Mouse (Mus musculus): ENCODE data around the gene Hoxd11. TPM values are rescaled to one million over a fixed set of nuclear protein-coding genes. Genes with fewer than 3 reads are reported as not detected.
A peak's percentile ranks its signal among the peaks of the same experiment; 100 is the strongest.

The Hoxd11 gene
- total RNA-seq (2021), result not detected
- long read RNA-seq, experiment 1, result 0 reads
- long read RNA-seq, experiment 2, result 0 reads

DNA sequence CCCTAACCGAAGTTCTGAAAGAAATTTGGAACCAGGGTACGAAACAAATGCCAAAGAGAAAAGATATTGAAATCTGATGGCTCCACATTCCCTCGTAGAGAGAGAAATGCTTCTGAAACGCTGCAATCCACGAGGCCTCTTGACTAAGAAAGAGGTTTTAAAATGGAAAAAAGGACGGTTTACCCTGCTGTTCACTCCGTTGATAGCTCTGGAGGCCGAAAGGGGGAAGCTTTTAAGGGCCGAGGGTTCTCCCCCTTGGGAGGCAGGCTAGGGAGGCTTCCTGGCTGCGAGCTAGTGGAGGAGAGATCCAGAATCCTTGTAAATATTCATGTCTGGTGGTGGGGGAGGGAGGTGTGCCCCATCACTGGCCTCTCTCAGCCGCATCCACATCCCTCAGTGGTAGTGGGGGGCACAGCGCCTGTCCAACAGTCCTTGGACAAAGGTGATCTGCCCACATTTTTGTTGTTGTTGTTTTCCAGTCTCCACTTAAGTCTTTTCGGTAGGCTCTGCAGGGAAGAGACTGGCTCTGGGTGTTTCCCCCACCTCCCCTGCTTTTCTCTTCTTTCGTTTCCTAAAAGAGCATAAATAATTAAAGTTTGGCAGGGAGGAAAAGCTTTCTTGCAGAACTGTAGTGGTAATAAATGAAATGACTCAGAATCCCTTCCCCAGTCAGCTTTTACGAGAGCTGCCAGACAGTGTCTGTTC lies at the start of gene Hoxd11:
Gene Hoxd11, plus strand, starts transcription at position 667 of the 705 bp plus-strand sequence.
- Histone ChIP-seq H3K4me3 (no peak within 1 kb of the TSS), H3K27ac (no peak within 1 kb of the TSS)
- TF ChIP-seq CTCF (conservative IDR thresholded peaks at IDR 0.05), result no peak
- no peak for DNase-seq (ENCODE audit: low spot score in 2 of 2)

DNA sequence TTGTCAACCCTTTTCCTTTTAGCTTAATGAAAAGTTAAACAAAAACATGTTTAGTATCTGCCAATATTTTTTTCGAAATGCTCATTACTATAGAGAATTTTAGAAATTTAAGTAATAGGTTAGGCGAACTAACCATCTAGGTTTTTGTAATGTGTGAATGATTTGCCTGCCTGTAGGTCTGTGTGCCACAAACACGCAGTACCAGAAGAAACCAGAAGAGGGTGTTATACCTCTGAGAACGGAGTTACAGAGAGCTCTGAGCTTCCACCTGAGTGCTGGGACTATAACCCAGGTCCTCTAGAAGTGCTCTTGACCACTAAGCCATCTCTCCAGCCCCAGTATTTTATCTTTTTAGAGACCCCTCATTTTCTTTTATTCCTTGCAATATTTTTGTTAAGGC lies 43.9 kb upstream of the Hoxd11 start:
- DNase-seq (ENCODE audit: low spot score in 2 of 2), result no peak
- H3K27ac ChIP-seq, result no peak overlapping the region
- TF ChIP-seq CTCF (conservative IDR thresholded peaks at IDR 0.05), result peak; percentile 26; the same call in 1 of the 2 replicates
- no peak overlapping the region for H3K4me3 ChIP-seq

DNA sequence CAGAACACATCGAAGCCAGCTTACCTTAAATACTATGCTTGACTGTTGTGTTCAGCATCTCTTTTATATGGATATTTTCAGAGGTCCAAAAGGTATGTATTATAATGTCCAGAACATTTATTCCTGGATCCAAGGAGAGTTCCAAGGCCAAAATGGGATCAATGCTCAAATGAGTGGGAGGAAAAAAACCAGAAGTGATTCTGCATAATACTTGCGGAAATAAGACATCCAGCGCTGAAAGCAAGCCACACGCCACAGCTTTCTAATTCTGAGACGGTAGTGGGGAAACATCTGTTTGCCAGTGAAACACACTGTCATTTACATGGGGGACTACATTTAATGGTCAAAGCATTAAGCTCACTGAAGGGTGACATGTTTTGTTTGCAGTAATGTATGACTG lies 36.9 kb upstream of the Hoxd11 start:
- no peak for TF ChIP-seq CTCF (conservative IDR thresholded peaks at IDR 0.05)
- no peak for DNase-seq (ENCODE audit: low spot score in 2 of 2)
- no peak overlapping the region for H3K27ac ChIP-seq

DNA sequence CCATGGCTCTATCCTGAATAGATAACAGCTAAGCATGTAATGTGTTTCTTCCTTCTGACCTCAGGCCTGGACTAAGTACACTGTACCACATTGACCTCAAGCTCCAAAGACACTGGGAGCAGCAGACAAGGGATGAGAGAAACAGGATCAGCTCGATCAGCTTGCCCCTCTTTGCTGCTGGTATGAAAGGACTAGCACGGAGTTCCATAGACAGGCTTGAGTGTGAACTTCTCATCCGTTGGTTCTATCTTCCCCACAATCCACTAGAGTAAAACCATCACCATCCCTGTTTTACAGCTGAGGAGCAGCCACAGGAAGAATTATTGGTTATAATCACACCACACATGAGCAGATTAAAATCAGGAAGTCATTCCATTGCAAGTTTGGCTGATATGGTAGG lies 33.7 kb upstream of the Hoxd11 start:
- Histone ChIP-seq H3K27ac (no peak overlapping the region), H3K4me3 (no peak overlapping the region)
- TF ChIP-seq CTCF (conservative IDR thresholded peaks at IDR 0.05), result no peak
- DNase-seq (ENCODE audit: low spot score in 2 of 2), result no peak

More for the DNA sequence above, 36.9 kb upstream of the Hoxd11 start:
- no peak overlapping the region for H3K4me3 ChIP-seq

DNA sequence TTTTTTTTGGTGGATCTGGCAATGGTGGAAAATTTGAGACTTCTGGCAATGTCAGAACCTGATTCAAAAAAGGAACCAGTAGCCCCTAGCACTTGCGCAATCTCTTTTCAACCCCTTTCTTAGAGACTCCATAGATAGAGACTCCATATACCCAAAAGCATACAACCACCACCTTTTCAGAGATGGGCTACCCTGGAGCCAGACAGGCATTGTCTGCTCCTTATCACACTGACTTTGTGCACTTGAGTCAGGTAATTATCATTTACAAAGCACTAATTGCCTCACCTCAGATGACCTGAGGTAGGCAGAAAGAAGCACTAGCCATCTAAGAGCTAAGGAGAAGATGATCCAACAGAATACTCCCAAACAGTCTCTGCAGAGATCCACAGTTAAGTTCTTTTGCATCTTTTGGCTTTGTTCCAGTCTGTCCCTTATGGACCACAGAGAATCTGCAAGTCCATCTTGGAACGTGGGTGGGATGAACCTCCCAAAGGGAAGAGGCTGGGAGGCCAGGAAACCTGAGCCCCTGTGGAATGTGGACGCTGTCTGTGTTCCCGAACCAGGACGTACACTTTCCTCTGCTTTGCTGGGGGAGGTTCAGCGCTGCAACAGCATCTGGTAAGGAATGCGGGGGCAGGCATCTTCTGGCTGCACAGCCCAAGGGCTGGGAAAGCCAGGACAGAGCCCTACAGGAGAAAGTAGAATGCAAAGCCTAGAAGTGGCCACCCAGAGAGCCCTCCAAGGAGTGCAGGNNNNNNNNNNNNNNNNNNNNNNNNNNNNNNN lies 32.1 kb upstream of the Hoxd11 start:
- no peak for DNase-seq (ENCODE audit: low spot score in 2 of 2)
- Histone ChIP-seq H3K4me3 (no peak overlapping the region), H3K27ac (no peak overlapping the region)
- TF ChIP-seq CTCF (conservative IDR thresholded peaks at IDR 0.05), result no peak

DNA sequence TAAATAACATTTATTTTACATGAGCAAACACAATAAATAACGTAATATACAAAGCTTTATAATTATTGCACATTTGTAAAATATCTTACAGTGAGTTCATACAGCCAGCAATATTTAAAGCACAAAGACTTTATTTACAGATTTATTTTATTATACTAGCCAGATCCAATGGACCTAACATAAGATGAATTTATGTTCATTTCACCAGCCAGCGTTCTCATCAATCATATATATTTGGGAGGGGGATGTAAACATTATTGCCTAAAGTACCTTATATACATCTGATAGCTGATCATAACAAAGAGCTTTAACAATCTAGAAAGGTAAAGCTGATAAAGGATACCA lies 26.4 kb upstream of the Hoxd11 start:
- no peak overlapping the region for H3K27ac ChIP-seq
- TF ChIP-seq CTCF (conservative IDR thresholded peaks at IDR 0.05), result no peak
- DNase-seq (ENCODE audit: low spot score in 2 of 2), result no peak
- no peak overlapping the region for H3K4me3 ChIP-seq

DNA sequence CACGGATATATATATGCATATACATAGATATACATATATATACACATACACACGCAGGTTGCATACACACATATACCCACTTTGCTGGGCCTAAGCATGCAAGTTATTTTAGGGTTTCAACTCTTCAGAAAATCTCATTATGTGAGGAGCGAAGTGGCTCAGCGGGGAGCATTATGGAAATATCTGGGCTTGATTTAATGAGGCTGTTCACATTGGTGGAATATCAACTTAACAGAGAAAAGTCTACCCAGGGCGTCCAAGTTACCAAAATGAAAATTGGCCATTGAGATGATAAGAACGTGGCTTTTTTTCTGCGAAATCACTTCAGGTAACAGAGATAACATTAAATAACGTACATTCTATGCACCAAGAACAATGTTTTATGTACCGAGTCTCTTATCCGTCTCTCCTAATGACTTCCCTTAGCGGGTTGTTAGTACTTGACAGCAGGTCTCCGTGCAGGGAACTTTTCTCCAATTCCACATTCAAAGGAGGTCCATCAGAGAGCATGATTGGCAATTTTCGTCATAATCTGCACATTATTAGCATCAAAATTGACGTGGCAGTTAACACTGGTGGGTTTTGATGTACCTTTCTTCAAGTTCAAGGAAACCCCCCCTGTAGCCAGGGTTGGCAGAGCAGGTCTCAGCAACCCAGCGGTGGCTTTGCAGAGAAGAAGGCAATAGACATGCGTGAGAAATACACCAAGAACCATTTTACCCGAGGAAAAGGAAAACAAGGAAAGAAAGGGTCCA lies 25.4 kb upstream of the Hoxd11 start:
- no peak overlapping the region for H3K27ac ChIP-seq
- no peak for DNase-seq (ENCODE audit: low spot score in 2 of 2)
- no peak for TF ChIP-seq CTCF (conservative IDR thresholded peaks at IDR 0.05)
- H3K4me3 ChIP-seq, result no peak overlapping the region

DNA sequence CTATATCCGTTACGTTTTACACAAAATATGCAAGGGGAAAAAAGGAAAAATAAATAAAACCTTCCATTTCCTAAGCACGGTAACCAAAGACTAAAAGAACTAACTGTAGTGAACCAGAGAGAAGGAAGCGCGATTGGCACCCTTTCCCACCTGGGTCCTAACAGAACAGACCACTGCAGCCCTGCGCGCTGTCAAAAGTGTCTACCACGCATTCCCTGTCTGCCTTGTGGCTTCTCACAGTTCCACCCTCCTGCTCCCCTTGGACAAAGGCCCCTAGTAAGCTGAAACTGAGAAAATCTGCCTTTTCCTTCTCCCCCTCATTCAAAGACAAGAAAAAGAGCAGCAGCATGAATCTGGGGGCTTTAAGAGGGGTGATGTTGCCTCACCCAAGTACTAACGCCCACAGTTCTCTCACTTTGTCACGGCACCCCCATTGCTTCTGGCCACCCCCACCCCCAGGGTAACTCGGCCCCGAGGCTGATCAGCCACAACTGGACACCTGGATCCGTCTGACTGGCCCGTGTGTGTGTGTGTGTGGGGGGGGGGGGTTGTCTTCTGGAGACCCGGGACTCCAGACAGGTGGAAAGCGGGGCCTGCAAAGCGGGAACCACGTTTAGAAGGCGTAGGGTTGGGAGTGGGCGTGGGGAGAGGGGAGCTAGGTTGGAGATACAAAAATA lies 24.5 kb upstream of the Hoxd11 start:
- TF ChIP-seq CTCF (conservative IDR thresholded peaks at IDR 0.05), result no peak
- DNase-seq (ENCODE audit: low spot score in 2 of 2), result no peak
- Histone ChIP-seq H3K27ac (no peak overlapping the region), H3K4me3 (no peak overlapping the region)

GRCm38 (mm10) chr2:74655420-74655781 lies 24.0 kb upstream of the Hoxd11 start:
- TF ChIP-seq CTCF (conservative IDR thresholded peaks at IDR 0.05), result peak; percentile 65
- Histone ChIP-seq H3K27ac (no peak overlapping the region), H3K4me3 (no peak overlapping the region)
- DNase-seq (ENCODE audit: low spot score in 2 of 2), result no peak

GRCm38 (mm10) chr2:74655821-74656631 lies 23.3 kb upstream of the Hoxd11 start:
- Histone ChIP-seq H3K27ac (no peak overlapping the region), H3K4me3 (no peak overlapping the region)
- TF ChIP-seq CTCF (conservative IDR thresholded peaks at IDR 0.05), result no peak
- DNase-seq (ENCODE audit: low spot score in 2 of 2), result no peak

- no peak for DNase-seq (ENCODE audit: low spot score in 2 of 2)
- H3K4me3 ChIP-seq, result no peak overlapping the region
- no peak overlapping the region for H3K27ac ChIP-seq
- TF ChIP-seq CTCF (conservative IDR thresholded peaks at IDR 0.05), result no peak
These were observed 22.7 kb upstream of the Hoxd11 start for GRCm38 (mm10) chr2:74656632-74657021.

Data from layer of hippocampus, adult 2 months (tissue).